Mouse (Mus musculus) heart, adult 2 months (tissue): ENCODE measurements at regions not wholly inside any gene's neighbourhood (a gene's known extent, or its start where the extent isn't known, plus 50 kb on each side); places are given as distances from the start of the nearest gene placed in this dataset.

Source experiments
- CTCF ChIP-seq: fragments of 200-600 bp; IDR thresholded peaks from 2 replicates; pipeline ENCODE4 v1.8.1; 2022; ENCODE audit warnings: antibody characterized with exemption, mild to moderate bottlenecking, moderate library complexity
- EP300 ChIP-seq: fragments of 200-500 bp; IDR thresholded peaks from 2 replicates; pipeline ENCODE4 v1.6.1; 2011; ENCODE audit warnings: low read depth, low read length, control low read depth; ENCODE audit not compliant: insufficient read depth
- POLR2A ChIP-seq: fragments of 200-500 bp; IDR thresholded peaks from 2 replicates; pipeline ENCODE4 v1.6.1; 2011; ENCODE audit warnings: mild to moderate bottlenecking, low read depth, low read length, control low read depth; ENCODE audit not compliant: insufficient read depth

DNA sequence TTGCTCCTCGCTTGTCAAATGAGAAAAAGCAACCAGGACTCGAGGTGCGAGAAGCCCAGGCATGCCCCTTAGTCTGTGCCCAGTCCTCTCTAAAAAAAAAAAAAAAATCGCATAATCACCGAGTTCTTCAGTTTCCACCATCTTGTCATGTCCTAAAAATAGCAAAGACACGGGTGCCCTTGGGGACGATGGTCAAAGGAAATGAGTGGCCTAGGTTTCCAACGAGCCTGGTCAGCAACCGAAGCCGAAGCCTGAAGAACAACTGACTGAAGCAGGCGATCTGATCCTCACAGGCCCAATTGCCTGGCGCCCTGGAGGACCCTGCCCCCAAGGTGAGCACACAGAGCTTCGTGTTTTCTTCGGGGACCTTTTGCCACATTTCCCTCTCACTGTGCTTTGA lies 83.2 kb downstream of the Otx2 start:
- TF ChIP-seq POLR2A (no peak), CTCF (no peak), EP300 (no peak)
